ENCODE assay signal across 23 mouse cellular contexts in genomic region chr5:129073404-129073803, GRCm38 (mm10). TPM values are rescaled to one million over a fixed set of nuclear protein-coding genes. Genes with fewer than 3 reads are reported as not detected.
"Had no signal": no experiment of that assay in that cellular context is flagged by ENCODE, and none has a peak within 500 bp of the region (broad histone marks: within the 10 kb centered on the region; RNA-seq: fewer than 3 reads in every experiment).

No protein-coding gene starts in this region.

- H3K4me1 ChIP-seq: megakaryocyte, embryonic 14.5 days; midbrain, embryonic 10.5 days; midbrain, embryonic 15.5 days; neural tube, embryonic 12.5 days; stomach, embryonic 15.5 days had no signal

- H3K27ac ChIP-seq: kidney, postnatal 0 days; limb, embryonic 12.5 days; limb, embryonic 15.5 days; liver, embryonic 14.5 days; midbrain, embryonic 10.5 days; midbrain, embryonic 15.5 days; neural tube, embryonic 12.5 days; neural tube, embryonic 15.5 days; stomach, embryonic 15.5 days had no signal

- ATAC-seq: liver, postnatal 0 days; midbrain, embryonic 15.5 days had no signal

- H3K4me3 ChIP-seq: limb, embryonic 12.5 days; limb, embryonic 15.5 days; megakaryocyte, embryonic 14.5 days; midbrain, embryonic 10.5 days; midbrain, embryonic 15.5 days; neural tube, embryonic 12.5 days; neural tube, embryonic 15.5 days; stomach, embryonic 15.5 days had no signal

- H3K4me2 ChIP-seq: limb, embryonic 12.5 days; limb, embryonic 15.5 days; liver, embryonic 11.5 days; lung, embryonic 14.5 days; midbrain, embryonic 15.5 days; neural tube, embryonic 12.5 days; neural tube, embryonic 15.5 days; stomach, embryonic 15.5 days had no signal

- H3K27me3 ChIP-seq: limb, embryonic 15.5 days; midbrain, embryonic 15.5 days; neural tube, embryonic 12.5 days; neural tube, embryonic 15.5 days; stomach, embryonic 15.5 days had no signal

- H3K36me3 ChIP-seq: limb, embryonic 12.5 days; limb, embryonic 15.5 days; midbrain, embryonic 10.5 days; midbrain, embryonic 15.5 days; neural tube, embryonic 12.5 days; neural tube, embryonic 15.5 days; stomach, embryonic 15.5 days had no signal

- H3K9ac ChIP-seq: limb, embryonic 12.5 days; limb, embryonic 15.5 days; liver, embryonic 14.5 days; liver, postnatal 0 days; lung, embryonic 14.5 days; midbrain, embryonic 15.5 days; neural tube, embryonic 12.5 days; neural tube, embryonic 15.5 days; stomach, embryonic 15.5 days had no signal

- H3K9me3 ChIP-seq: limb, embryonic 12.5 days; limb, embryonic 15.5 days; megakaryocyte, embryonic 14.5 days; midbrain, embryonic 10.5 days; midbrain, embryonic 15.5 days; neural tube, embryonic 12.5 days; neural tube, embryonic 15.5 days; stomach, embryonic 15.5 days had no signal

- DNase-seq: kidney, adult 2 months; kidney, postnatal 25 days; left cerebral cortex, postnatal 4 days; liver, postnatal 0 days; lung, embryonic 14.5 days; lung, postnatal 10 days; lung, postnatal 36 days; right cerebral cortex, adult 18-20 months; right cerebral cortex, postnatal 14 days; right cerebral cortex, postnatal 4 days; spleen, adult 18-20 months; thymus, postnatal 25 days had no signal

RNA-seq across cellular contexts. Expression of gene Adgrd1, which starts 23.1 kb away (rescaled TPM):
- polyA plus RNA-seq: limb, embryonic 12.5 days; liver, embryonic 11.5 days had no signal
